Mouse (Mus musculus) lung, postnatal 0 days (tissue): ENCODE measurements around the gene Slc38a2. TPM values are rescaled to one million over a fixed set of nuclear protein-coding genes. Genes with fewer than 3 reads are reported as not detected.

ENCODE experiments used
- ATAC-seq: fragments of 200-750 bp; cut with Nextera tagmentation; 2 replicates; pipeline ENCODE4 v1.8.0; 2017; ENCODE audit warnings: moderate library complexity
- DNase-seq: peaks from one replicate; pipeline ENCODE4 v3.0.0-alpha.2; 2016; ENCODE audit warnings: low spot score
- H3K27ac ChIP-seq: fragments of 300-500 bp; sonication (generic); 2 replicates; pipeline ENCODE4 v1.5.1; 2014; ENCODE audit warnings: antibody characterized with exemption, mild to moderate bottlenecking, low read length, mixed read lengths
- H3K27me3 ChIP-seq: fragments of 300-500 bp; sonication (generic); replicated peaks from 2 replicates; pipeline ENCODE4 v1.6.1; 2014; ENCODE audit warnings: low read length, mixed read lengths; ENCODE audit not compliant: insufficient read depth
- H3K36me3 ChIP-seq: fragments of 300-500 bp; sonication (generic); 2 replicates; pipeline ENCODE4 v1.6.1; 2014; ENCODE audit warnings: low read length, mixed read lengths; ENCODE audit not compliant: insufficient read depth
- H3K4me1 ChIP-seq: fragments of 300-500 bp; sonication (generic); 2 replicates; pipeline ENCODE4 v1.6.1; 2014; ENCODE audit warnings: antibody characterized with exemption, low read depth, low read length, mixed read lengths; ENCODE audit not compliant: insufficient read depth
- H3K4me2 ChIP-seq: fragments of 300-500 bp; sonication (generic); replicated peaks from 2 replicates; pipeline ENCODE4 v1.6.1; 2014; ENCODE audit warnings: low read depth, mild to moderate bottlenecking, low read length, moderate library complexity, mixed read lengths
- H3K4me3 ChIP-seq: fragments of 300-500 bp; sonication (generic); 2 replicates; pipeline ENCODE4 v1.5.1; 2014; ENCODE audit warnings: low read depth, low read length
- H3K9ac ChIP-seq: fragments of 300-500 bp; sonication (generic); replicated peaks from 2 replicates; pipeline ENCODE4 v1.6.1; 2014; ENCODE audit warnings: low read depth, mild to moderate bottlenecking
- H3K9me3 ChIP-seq: fragments of 300-500 bp; sonication (generic); 2 replicates; pipeline ENCODE4 v1.6.1; 2016; ENCODE audit warnings: low read length, mixed read lengths
- CTCF ChIP-seq: IDR thresholded peaks from 2 replicates; pipeline ENCODE4 v1.5.1; 2016; ENCODE audit warnings: antibody characterized with exemption, mild to moderate bottlenecking
- EP300 ChIP-seq: IDR thresholded peaks from 2 replicates; pipeline ENCODE4 v1.6.1; 2016; ENCODE audit warnings: antibody characterized with exemption, mild to moderate bottlenecking, control low read depth
- WGBS: fragments of 180-500 bp; shearing (Covaris S2); extraction: QIAGEN DNeasy Blood & Tissue Kit; methylation state at CpG from one replicate; pipeline ENCODE4 v1.1.7; 2014; 5-methylcytosine and 5-hydroxymethylcytosine counted together
- polyA plus RNA-seq: library from polyadenylated mRNA; unstranded; fragments of >200 nt; fragmentation: Nextera tagmentation; extraction: Ambion mirVana; gene quantifications from 2 replicates; pipeline ENCODE4 v1.2.1, GENCODE M21; 2015

The Slc38a2 gene
- polyA plus RNA-seq, 1 experiment from 2014 or later: 66.6 TPM

- ATAC-seq (peak; percentile 53; the same call in 1 of the 2 replicates), DNase-seq (peak; percentile 77)
- TF ChIP-seq EP300 (no peak), CTCF (peak; percentile 87)
- H3K27ac ChIP-seq: no peak overlapping the region
- H3K4me1 ChIP-seq: 0 out of 2 replicates have a peak, but pooled peaks cover 5% of the 10 kb centered on the region
- H3K4me3 ChIP-seq: no peak overlapping the region
- no peaks in the 10 kb centered on the region for H3K9me3 ChIP-seq
- H3K4me2 ChIP-seq: peak overlapping the region; percentile 36
- H3K9ac ChIP-seq: no peak overlapping the region
- H3K27me3 ChIP-seq: no peaks in the 10 kb centered on the region
- 3% methylated on average over 7 of the region's 7 CpGs for WGBS
- no peaks in the 10 kb centered on the region for H3K36me3 ChIP-seq
Observed at GRCm38 (mm10) chr15:96666663-96667062, 32.9 kb downstream of the Slc38a2 start.

- peak; percentile 92 for DNase-seq
Observed at GRCm38 (mm10) chr15:96665889-96666288, 33.6 kb downstream of the Slc38a2 start.

GRCm38 (mm10) chr15:96660590-96661141 lies 38.9 kb downstream of the Slc38a2 start:
- ATAC-seq (peak; percentile 59), DNase-seq (no peak)
- 44% methylated on average over 13 of the region's 13 CpGs for WGBS
- TF ChIP-seq EP300: no peak
- TF ChIP-seq CTCF: no peak
- Histone ChIP-seq H3K27ac (no peak overlapping the region), H3K9ac (no peak overlapping the region), H3K4me3 (no peak overlapping the region), H3K4me1 (no peaks in the 10 kb centered on the region), H3K9me3 (no peaks in the 10 kb centered on the region), H3K27me3 (no peaks in the 10 kb centered on the region), H3K4me2 (no peak overlapping the region), H3K36me3 (no peaks in the 10 kb centered on the region)

More at GRCm38 (mm10) chr15:96665889-96666288, 33.6 kb downstream of the Slc38a2 start:
- peak; percentile 85 for ATAC-seq
- H3K9me3 ChIP-seq: no peaks in the 10 kb centered on the region
- 3% methylated on average over 3 of the region's 3 CpGs for WGBS
- 0 out of 2 replicates have a peak, but pooled peaks cover 5% of the 10 kb centered on the region for H3K4me1 ChIP-seq
- H3K9ac ChIP-seq: no peak overlapping the region
- TF ChIP-seq EP300: no peak
- TF ChIP-seq CTCF: peak; percentile 93
- no peaks in the 10 kb centered on the region for H3K36me3 ChIP-seq
- no peak overlapping the region for H3K4me3 ChIP-seq
- no peak overlapping the region for H3K27ac ChIP-seq
- no peaks in the 10 kb centered on the region for H3K27me3 ChIP-seq
- peak overlapping the region; percentile 36; the same call in 1 of the 2 replicates for H3K4me2 ChIP-seq

GRCm38 (mm10) chr15:96658275-96658602 lies 41.3 kb downstream of the Slc38a2 start:
- Histone ChIP-seq H3K4me1 (no peaks in the 10 kb centered on the region), H3K9me3 (no peaks in the 10 kb centered on the region), H3K4me3 (no peak overlapping the region), H3K9ac (no peak overlapping the region), H3K27me3 (no peaks in the 10 kb centered on the region), H3K27ac (no peak overlapping the region), H3K4me2 (no peak overlapping the region), H3K36me3 (no peaks in the 10 kb centered on the region)
- no peak for ATAC-seq
- no peak for DNase-seq
- WGBS: 40% methylated on average over 14 of the region's 14 CpGs
- no peak for TF ChIP-seq EP300
- no peak for TF ChIP-seq CTCF

- no peaks in the 10 kb centered on the region for H3K36me3 ChIP-seq
- no peaks in the 10 kb centered on the region for H3K27me3 ChIP-seq
- no peak for TF ChIP-seq CTCF
- TF ChIP-seq EP300: no peak
- H3K4me2 ChIP-seq: no peak overlapping the region
- no peaks in the 10 kb centered on the region for H3K4me1 ChIP-seq
- H3K4me3 ChIP-seq: no peak overlapping the region
- H3K27ac ChIP-seq: no peak overlapping the region
- no peaks in the 10 kb centered on the region for H3K9me3 ChIP-seq
- peak; percentile 30; the same call in 1 of the 2 replicates for ATAC-seq
- peak; percentile 35 for DNase-seq
- 50% methylated on average over 17 of the region's 17 CpGs for WGBS
- no peak overlapping the region for H3K9ac ChIP-seq
Observed at GRCm38 (mm10) chr15:96657576-96658274, 41.8 kb downstream of the Slc38a2 start.

- no peaks in the 10 kb centered on the region for H3K27me3 ChIP-seq
- TF ChIP-seq EP300 (no peak), CTCF (no peak)
- no peak overlapping the region for H3K9ac ChIP-seq
- no peaks in the 10 kb centered on the region for H3K36me3 ChIP-seq
- 70% methylated on average over 14 of the region's 14 CpGs for WGBS
- DNase-seq (no peak), ATAC-seq (0 out of 2 replicates have a peak, but pooled peaks have one; percentile 9)
- no peaks in the 10 kb centered on the region for H3K4me1 ChIP-seq
- H3K4me2 ChIP-seq: no peak overlapping the region
- no peak overlapping the region for H3K4me3 ChIP-seq
- no peaks in the 10 kb centered on the region for H3K9me3 ChIP-seq
- H3K27ac ChIP-seq: no peak overlapping the region
Observed at GRCm38 (mm10) chr15:96655514-96655913, 44.0 kb downstream of the Slc38a2 start.
